ENCODE assay signal across 32 mouse cellular contexts in genomic region chr12:25784401-25784800, GRCm38 (mm10).
A peak's percentile ranks its signal among the peaks of the same experiment; 100 is the strongest.
DNase-seq lines count a peak whose midpoint lies in the region; ATAC-seq and TF ChIP-seq lines count a peak whose summit lies in the region.
"Had no signal": no experiment of that assay in that cellular context is flagged by ENCODE, and none has a peak within 500 bp of the region (broad histone marks: within the 10 kb centered on the region; RNA-seq: fewer than 3 reads in every experiment).

No protein-coding gene starts in this region.

- WGBS in thymus, adult 2 months: 27% methylated on average over 3 of the region's 3 CpGs
- WGBS in kidney, embryonic 14.5 days: 89% methylated on average over 3 of the region's 3 CpGs

- H3K4me2 ChIP-seq in CH12.LX (ENCODE audit: insufficient read depth, low read depth, poor library complexity, severe bottlenecking): no peak overlapping the region
- no peak overlapping the region for H3K4me2 ChIP-seq in kidney, embryonic 14.5 days (replicated peaks; ENCODE audit: low read depth, low read length)
- H3K4me2 ChIP-seq: embryonic facial prominence, embryonic 12.5 days; heart, embryonic 12.5 days; hindbrain, embryonic 15.5 days; intestine, embryonic 15.5 days; limb, embryonic 15.5 days; liver, embryonic 15.5 days; lung, embryonic 14.5 days; neural tube, embryonic 13.5 days had no signal

- H3K9ac ChIP-seq in CH12.LX (ENCODE audit: insufficient read depth, low read depth): no peak overlapping the region
- no peak overlapping the region for H3K9ac ChIP-seq in kidney, embryonic 14.5 days (ENCODE audit: low read depth, low read length)
- H3K9ac ChIP-seq: embryonic facial prominence, embryonic 12.5 days; heart, embryonic 12.5 days; hindbrain, embryonic 15.5 days; intestine, embryonic 15.5 days; limb, embryonic 15.5 days; liver, embryonic 15.5 days; lung, embryonic 14.5 days; neural tube, embryonic 13.5 days had no signal

- no peaks in the 10 kb centered on the region for H3K27me3 ChIP-seq in thymus, adult 2 months (ENCODE audit: control insufficient read depth, insufficient read depth, low read length)
- H3K27me3 ChIP-seq in CH12.LX (replicated peaks): no peaks in the 10 kb centered on the region
- 0 out of 2 replicates have a peak, but pooled peaks cover 2% of the 10 kb centered on the region for H3K27me3 ChIP-seq in kidney, embryonic 14.5 days (ENCODE audit: control insufficient read depth, insufficient read depth, low read length)
- H3K27me3 ChIP-seq: embryonic facial prominence, embryonic 12.5 days; heart, embryonic 12.5 days; hindbrain, embryonic 15.5 days; intestine, embryonic 15.5 days; limb, embryonic 15.5 days; liver, embryonic 15.5 days; neural tube, embryonic 13.5 days had no signal

- TF ChIP-seq EP300 in CH12.LX (IDR thresholded peaks at IDR 0.05; ENCODE audit: low read length): no peak

- TF ChIP-seq CTCF in thymus, adult 2 months (IDR thresholded peaks at IDR 0.05; ENCODE audit: borderline replicate concordance, control insufficient read depth, extremely low read depth, insufficient read depth, low read length, poor library complexity): no peak
- TF ChIP-seq CTCF in CH12.LX (conservative IDR thresholded peaks at IDR 0.05 in 1 of 2, IDR thresholded peaks at IDR 0.05 in 1 of 2; ENCODE audit: low read depth in 2 of 2, low read length in 2 of 2): no peak

- peaks cover 13% of the 10 kb centered on the region for H3K4me1 ChIP-seq in thymus, adult 2 months (replicated peaks; ENCODE audit: control insufficient read depth, insufficient read depth, low read length)
- peaks cover 0 to 4% of the 10 kb centered on the region in 2 experiments; a peak in 1 of 4 replicates for H3K4me1 ChIP-seq in CH12.LX (ENCODE audit: control insufficient read depth in 1 of 2, insufficient read depth in 2 of 2)
- no peaks in the 10 kb centered on the region for H3K4me1 ChIP-seq in kidney, embryonic 14.5 days (ENCODE audit: control insufficient read depth, insufficient read depth, low read length)
- H3K4me1 ChIP-seq: heart, embryonic 12.5 days; hindbrain, embryonic 15.5 days; intestine, embryonic 15.5 days; limb, embryonic 10.5 days; liver, embryonic 15.5 days; neural tube, embryonic 13.5 days had no signal

- dilution Hi-C loops in CH12.LX (cut with MboI; ENCODE audit: extremely low pct_ligation_motif_present, extremely low pct_unique_long_range_greater_than_20kb, low sequenced_read_pairs): no loop called here

- no peak overlapping the region for H3K4me3 ChIP-seq in thymus, adult 2 months (ENCODE audit: control insufficient read depth, insufficient read depth, low read length)
- H3K4me3 ChIP-seq in CH12.LX (replicated peaks in 1 of 3; ENCODE audit: low read depth in 2 of 3, low read length in 2 of 3, poor library complexity in 1 of 3): no peak overlapping the region
- H3K4me3 ChIP-seq in kidney, embryonic 14.5 days (ENCODE audit: low read length): no peak overlapping the region
- H3K4me3 ChIP-seq: embryonic facial prominence, embryonic 12.5 days; gastrocnemius, adult 2 months; heart, adult 2 months; heart, embryonic 12.5 days; hindbrain, embryonic 15.5 days; intestine, embryonic 15.5 days; limb, embryonic 10.5 days; limb, embryonic 15.5 days; liver, embryonic 15.5 days; midbrain, embryonic 10.5 days; neural tube, embryonic 13.5 days had no signal

- DNase-seq in thymus, adult 2 months: no peak
- no peak for DNase-seq in thymus, postnatal 4 days
- peak; percentile 3 for DNase-seq in CH12.LX (ENCODE audit: extremely low read depth)
- DNase-seq in adrenal gland, postnatal 4 days (ENCODE audit: low spot score in 2 of 2): no peak
- DNase-seq in layer of hippocampus, adult 9-10 months (ENCODE audit: low spot score): no peak
- DNase-seq: adrenal gland, adult 8-10 months; cerebellum, adult 8-10 months; cerebellum, postnatal 36 days; gastrocnemius, adult 2 months; heart, adult 2 months; heart, postnatal 4 days; kidney, adult 2 months; kidney, postnatal 4 days; lung, embryonic 14.5 days; lung, postnatal 14 days; retina, postnatal 1 day; right cerebral cortex, postnatal 14 days; thymus, postnatal 14 days had no signal

- no peaks in the 10 kb centered on the region for H3K36me3 ChIP-seq in thymus, adult 2 months (ENCODE audit: control insufficient read depth, insufficient read depth, low read length)
- H3K36me3 ChIP-seq in CH12.LX (replicated peaks in 1 of 2; ENCODE audit: control insufficient read depth in 1 of 2, insufficient read depth in 1 of 2, low read length in 1 of 2): no peaks in the 10 kb centered on the region
- no peaks in the 10 kb centered on the region for H3K36me3 ChIP-seq in kidney, embryonic 14.5 days (ENCODE audit: control insufficient read depth, insufficient read depth, low read length)
- H3K36me3 ChIP-seq: embryonic facial prominence, embryonic 12.5 days; heart, embryonic 12.5 days; hindbrain, embryonic 15.5 days; intestine, embryonic 15.5 days; limb, embryonic 10.5 days; limb, embryonic 15.5 days; liver, embryonic 15.5 days; midbrain, embryonic 10.5 days; neural tube, embryonic 13.5 days had no signal

- H3K27ac ChIP-seq in thymus, adult 2 months (ENCODE audit: control insufficient read depth, insufficient read depth, low read length): 0 out of 2 replicates have a peak overlapping the region, but pooled peaks have one; percentile 33
- H3K27ac ChIP-seq in CH12.LX (ENCODE audit: insufficient read depth, low read depth): no peak overlapping the region
- no peak overlapping the region for H3K27ac ChIP-seq in kidney, embryonic 14.5 days (ENCODE audit: low read depth, low read length)
- H3K27ac ChIP-seq: embryonic facial prominence, embryonic 12.5 days; gastrocnemius, adult 2 months; heart, adult 2 months; hindbrain, embryonic 15.5 days; intestine, embryonic 15.5 days; kidney, postnatal 0 days; limb, embryonic 10.5 days; limb, embryonic 15.5 days; liver, embryonic 15.5 days; midbrain, embryonic 10.5 days; neural tube, embryonic 13.5 days had no signal

- TF ChIP-seq POLR2A in thymus, adult 2 months (IDR thresholded peaks at IDR 0.05; ENCODE audit: control insufficient read depth, extremely low read depth, insufficient read depth, low read length, poor library complexity): no peak
- no peak for TF ChIP-seq POLR2A in CH12.LX (IDR thresholded peaks at IDR 0.05; ENCODE audit: low read depth, low read length)

- no peaks in the 10 kb centered on the region for H3K9me3 ChIP-seq in CH12.LX (replicated peaks; ENCODE audit: low read length)
- no peaks in the 10 kb centered on the region for H3K9me3 ChIP-seq in kidney, embryonic 14.5 days (ENCODE audit: control insufficient read depth, low read length)
- H3K9me3 ChIP-seq: embryonic facial prominence, embryonic 12.5 days; heart, embryonic 12.5 days; hindbrain, embryonic 15.5 days; intestine, embryonic 15.5 days; limb, embryonic 10.5 days; limb, embryonic 15.5 days; liver, embryonic 15.5 days; midbrain, embryonic 10.5 days; neural tube, embryonic 13.5 days had no signal

- in situ Hi-C loops in CH12.LX (cut with MboI; ENCODE audit: low pct_ligation_motif_present, low pct_unique_long_range_greater_than_20kb, low sequenced_read_pairs): no loop called here

- TF ChIP-seq RAD21 in CH12.LX (IDR thresholded peaks at IDR 0.05; ENCODE audit: low read depth, low read length): no peak

- H3K79me2 ChIP-seq in CH12.LX (replicated peaks; ENCODE audit: control insufficient read depth, extremely low read depth, insufficient read depth, poor library complexity, severe bottlenecking): no peaks in the 10 kb centered on the region

- ATAC-seq in inflammation-experienced regulatory T-cells, adult 6 months: peak; percentile 80
- ATAC-seq in kidney, embryonic 14.5 days (ENCODE audit: low FRiP score, low TSS enrichment): no peak
- ATAC-seq: forebrain, embryonic 16.5 days; intestine, embryonic 15.5 days; midbrain, embryonic 16.5 days had no signal

TF ChIP-seq in CH12.LX, 34 proteins besides CTCF, POLR2A, EP300 and RAD21:
- TF ChIP-seq BHLHE40 (IDR thresholded peaks at IDR 0.05; ENCODE audit: low read depth, low read length): peak; percentile 39; the same call in 1 of the 2 replicates
- TF ChIP-seq RCOR1 (conservative IDR thresholded peaks at IDR 0.05; ENCODE audit: low read depth, low read length): no peak
